Mouse (Mus musculus): ENCODE measurements at regions not wholly inside any gene's neighbourhood (a gene's known extent, or its start where the extent isn't known, plus 50 kb on each side); places are given as distances from the start of the nearest gene placed in this dataset.

- DNase-seq (ENCODE audit: low spot score) = no peak
These were observed 374.2 kb upstream of the Fam49b start for GRCm38 (mm10) chr15:64434502-64434901.

DNA sequence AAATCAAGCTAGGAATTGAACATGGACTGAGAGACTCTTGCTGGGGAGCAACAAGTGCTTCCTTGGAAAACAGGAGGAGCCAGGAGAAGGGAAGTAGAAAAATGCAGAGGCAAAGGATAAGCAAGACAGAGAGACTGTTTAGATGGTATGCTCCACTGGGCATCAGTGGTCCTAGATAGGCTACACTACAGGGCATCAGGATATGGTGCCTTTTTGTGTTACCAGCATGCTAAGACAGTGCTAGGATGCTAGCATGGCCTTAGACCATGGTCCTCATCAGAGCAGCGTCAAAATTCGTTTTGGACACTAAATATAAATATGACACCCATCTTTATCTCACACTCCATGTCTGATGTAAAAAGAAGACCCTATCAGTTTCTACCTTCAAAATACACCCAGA, 374.6 kb upstream of the Fam49b start:
- DNase-seq (ENCODE audit: low spot score) = no peak

DNA sequence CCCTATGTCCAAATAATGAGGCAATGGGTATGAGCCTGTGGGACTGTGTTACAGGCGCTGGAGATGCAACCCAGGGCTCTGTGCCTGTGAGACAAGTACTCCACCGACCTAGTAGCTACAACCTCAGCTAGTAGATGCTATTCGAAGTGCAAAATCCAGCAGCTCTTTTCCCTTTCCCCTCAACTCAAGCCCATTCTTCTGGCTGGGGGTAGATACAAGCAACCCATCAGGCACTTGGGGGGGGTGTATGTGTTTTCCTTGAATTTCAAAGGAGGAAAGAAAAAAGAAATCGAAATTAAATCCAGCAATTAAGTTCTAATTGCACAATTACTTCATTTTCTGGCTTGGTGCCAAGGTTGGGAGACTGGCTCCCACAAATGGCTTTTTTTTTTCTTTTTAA, 372.4 kb upstream of the Gm21798 start:
- no peak for DNase-seq (ENCODE audit: low spot score)

GRCm38 (mm10) chr15:64446411-64447072, 371.0 kb upstream of the Gm21798 start:
- DNase-seq (ENCODE audit: low spot score) = no peak

GRCm38 (mm10) chr15:64447239-64447952, 370.1 kb upstream of the Gm21798 start:
- no peak for DNase-seq (ENCODE audit: low spot score)

GRCm38 (mm10) chr15:64448581-64449140, 368.8 kb upstream of the Gm21798 start:
- DNase-seq (ENCODE audit: low spot score) = no peak

GRCm38 (mm10) chr15:64470743-64471142, 346.8 kb upstream of the Gm21798 start:
- DNase-seq (ENCODE audit: low spot score) = no peak

- no peak for DNase-seq (ENCODE audit: low spot score)
These were observed 345.9 kb upstream of the Gm21798 start for GRCm38 (mm10) chr15:64471597-64471996.

DNA sequence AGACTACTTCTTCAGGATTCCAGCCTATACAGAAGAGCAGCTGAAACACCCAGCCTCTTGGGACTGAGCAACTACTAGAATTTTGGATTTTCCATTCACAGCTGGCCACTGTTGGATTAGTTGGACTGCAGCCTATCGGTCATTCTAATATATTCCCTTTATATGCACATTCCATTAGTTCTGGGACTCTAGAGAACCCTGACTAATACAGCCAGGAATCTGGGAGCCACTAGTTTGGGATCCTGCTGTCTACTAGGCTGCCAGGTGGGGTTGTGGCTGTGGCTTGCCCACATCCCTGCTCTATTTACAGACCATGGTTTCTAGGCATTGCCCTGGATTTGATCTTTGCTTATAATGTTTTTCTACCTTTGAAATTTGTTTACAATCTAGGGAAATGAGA, 343.3 kb upstream of the Gm21798 start:
- DNase-seq (ENCODE audit: low spot score) = no peak

- no peak for DNase-seq (ENCODE audit: low spot score)
These were observed 340.4 kb upstream of the Gm21798 start for GRCm38 (mm10) chr15:64477131-64477530.

DNA sequence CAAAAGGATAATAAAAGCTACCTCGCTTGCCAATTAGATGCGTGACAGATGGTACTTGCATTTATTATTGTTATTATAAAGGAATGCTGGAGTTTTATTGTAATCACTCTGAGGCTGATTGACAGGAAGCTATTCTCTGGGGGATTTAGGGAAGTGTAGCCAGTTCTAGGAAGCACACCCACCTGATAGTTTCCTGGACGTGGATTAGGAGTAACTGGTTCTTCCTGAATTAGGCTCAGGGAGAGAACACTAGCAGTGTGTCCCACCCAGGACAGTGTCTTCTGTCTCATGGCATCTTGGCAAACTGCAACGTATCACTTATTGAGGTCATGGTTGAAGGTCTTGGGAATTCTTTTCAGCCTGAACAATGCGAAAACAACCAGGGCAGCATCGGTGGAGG, 336.9 kb upstream of the Gm21798 start:
- DNase-seq (ENCODE audit: low spot score) = no peak

- DNase-seq (ENCODE audit: low spot score) = no peak
These were observed 336.3 kb upstream of the Gm21798 start for GRCm38 (mm10) chr15:64481226-64481625.

DNA sequence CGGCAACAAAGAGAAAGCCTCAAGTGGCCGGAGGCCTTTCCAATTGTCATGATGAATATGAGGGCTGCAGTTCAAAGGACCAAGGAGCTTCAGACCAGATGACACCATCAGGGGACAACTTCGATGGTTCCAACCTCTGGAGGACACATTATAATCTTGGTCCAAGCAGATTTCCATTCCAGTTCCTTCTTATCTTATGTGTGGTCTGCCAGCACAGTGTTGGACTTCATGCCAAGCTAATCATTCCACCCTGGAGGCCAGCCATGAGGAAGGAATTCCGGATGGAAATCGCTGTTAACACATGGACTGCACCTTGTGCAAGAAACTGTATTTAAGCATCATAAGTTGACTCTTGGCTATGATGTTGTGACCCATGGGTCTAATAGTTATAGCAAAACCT, 334.5 kb upstream of the Gm21798 start:
- DNase-seq (ENCODE audit: low spot score) = no peak

DNA sequence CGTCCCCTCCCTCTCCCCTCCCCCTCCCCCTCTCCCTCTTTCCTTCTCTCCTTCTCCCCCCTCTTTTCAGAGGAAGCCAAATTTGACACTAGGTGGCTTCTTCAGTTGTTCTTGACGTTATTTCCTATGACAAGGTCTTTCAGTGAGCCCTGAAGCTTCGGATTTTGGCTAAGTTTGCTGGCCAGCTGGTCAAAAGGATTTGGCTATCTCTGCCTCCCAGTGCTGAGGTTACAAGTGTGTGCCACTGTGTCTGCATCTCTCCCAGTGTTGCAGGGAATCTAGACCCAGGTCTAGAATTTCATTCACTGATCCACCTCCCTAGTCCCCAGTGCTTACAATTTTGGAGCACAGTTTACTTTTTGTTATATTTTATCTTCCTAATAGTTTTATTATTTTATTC, 329.7 kb upstream of the Gm21798 start:
- no peak for DNase-seq (ENCODE audit: low spot score)

- no peak for DNase-seq (ENCODE audit: low spot score)
These were observed 316.7 kb upstream of the Gm21798 start for GRCm38 (mm10) chr15:64500783-64501182.

DNA sequence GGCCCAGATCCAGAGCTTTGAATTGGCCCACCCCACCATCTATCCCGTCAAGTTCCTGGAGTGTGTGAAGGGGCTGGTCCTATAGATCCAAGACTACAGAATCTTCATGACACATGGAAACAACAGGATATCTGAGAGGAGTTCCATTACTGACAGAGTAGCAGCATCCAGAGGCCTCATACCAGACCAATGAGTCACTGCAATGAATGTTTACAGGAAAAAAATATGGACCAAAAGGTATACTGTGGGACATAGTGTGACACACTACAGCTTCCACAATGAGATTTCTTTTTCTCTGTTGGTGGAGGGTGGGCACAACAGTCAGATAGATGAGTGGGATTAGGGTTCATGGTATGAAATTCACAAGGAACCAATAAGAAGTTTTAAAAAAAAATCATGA, 316.0 kb upstream of the Gm21798 start:
- no peak for DNase-seq (ENCODE audit: low spot score)

DNA sequence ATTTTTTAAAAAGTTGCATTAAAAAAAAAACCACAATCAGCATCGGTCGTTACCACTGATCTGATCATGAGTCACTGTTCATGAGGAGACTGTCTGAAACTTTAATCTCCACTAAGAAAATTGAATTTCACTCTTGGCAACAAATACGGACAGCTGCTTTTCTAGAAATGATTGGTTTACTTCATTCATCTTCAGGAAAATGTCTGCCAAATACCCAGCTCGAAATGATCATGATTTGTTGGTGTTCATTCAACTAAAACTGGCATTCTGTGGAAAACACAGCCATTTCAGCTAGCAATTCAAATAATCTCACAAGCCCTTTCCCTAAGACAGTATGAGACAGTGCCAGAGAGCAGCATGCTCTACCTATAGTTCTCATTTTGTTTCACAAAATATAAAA, 312.7 kb upstream of the Gm21798 start:
- no peak for DNase-seq (ENCODE audit: low spot score)

GRCm38 (mm10) chr15:64510649-64511048, 306.8 kb upstream of the Gm21798 start:
- DNase-seq (ENCODE audit: low spot score) = no peak

GRCm38 (mm10) chr15:64511176-64511575, 306.3 kb upstream of the Gm21798 start:
- DNase-seq (ENCODE audit: low spot score) = no peak

DNA sequence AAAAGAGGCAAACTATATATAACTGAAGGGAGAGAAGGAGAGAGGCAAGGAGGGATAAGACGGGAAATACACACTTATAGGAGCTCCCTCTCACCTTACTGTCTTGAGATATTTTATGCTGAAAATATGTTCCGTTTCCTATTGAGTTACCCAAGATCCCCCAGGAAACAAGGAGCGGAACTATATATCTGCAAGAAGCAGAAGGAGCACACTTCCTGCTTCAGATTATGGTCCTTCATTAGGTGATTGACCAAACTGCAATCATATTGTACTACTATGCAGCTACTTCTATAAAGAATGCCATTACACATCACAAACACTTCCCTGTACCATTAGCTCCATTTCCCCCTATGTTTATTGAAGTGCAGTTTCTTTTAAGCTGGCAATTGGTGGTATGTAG, 304.9 kb upstream of the Gm21798 start:
- no peak for DNase-seq (ENCODE audit: low spot score)

DNA sequence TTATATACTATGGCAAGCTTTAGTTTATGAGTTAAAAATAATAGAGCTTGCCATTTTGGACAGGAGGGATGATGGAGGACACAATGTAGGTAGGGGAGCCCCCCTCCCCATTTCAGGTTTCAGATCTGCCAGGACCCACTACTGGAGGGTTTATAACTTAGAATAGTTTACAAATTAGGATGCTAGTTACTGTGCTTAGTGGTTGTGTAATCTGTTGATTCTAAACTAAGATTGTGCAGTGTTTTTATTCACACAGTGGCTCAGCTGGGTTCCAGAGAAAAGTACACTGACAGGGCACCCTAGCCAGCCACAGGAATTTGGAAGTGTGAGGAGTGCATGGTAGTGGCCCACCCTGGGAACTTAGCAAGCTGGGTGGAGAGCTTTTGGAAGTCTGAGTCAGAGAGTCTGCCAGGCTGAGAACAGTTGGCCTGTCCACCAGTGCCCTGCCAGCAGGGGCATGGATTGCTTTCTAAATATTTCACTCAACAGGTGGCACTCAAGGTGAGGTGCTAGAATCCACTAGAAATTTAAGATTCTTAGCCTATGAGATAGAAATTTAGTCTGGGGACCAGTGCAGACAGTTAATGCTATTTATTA, 303.9 kb upstream of the Gm21798 start:
- no peak for DNase-seq (ENCODE audit: low spot score)

- no peak for DNase-seq (ENCODE audit: low spot score)
These were observed 302.3 kb upstream of the Gm21798 start for GRCm38 (mm10) chr15:64515179-64515578.

DNA sequence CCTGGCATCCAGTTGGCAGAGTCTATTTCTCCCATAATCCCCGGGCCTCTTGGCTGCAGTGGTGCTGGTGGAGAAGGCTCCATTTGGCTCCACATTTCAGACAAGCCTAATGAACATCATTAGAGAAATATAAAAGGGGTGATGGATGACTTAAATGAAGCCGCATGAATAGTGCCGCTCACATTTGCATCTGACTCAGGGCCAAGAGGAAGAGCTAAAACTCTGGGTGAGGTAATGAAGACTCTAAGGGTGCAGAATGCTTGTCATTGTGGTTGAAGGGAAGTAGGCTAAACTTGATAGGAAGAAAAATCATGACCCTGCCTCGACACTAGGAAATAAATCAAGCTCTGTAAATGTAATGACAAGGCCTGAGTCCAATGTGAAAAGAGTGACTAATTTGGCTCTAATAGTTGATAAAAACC, 298.3 kb upstream of the Gm21798 start:
- DNase-seq (ENCODE audit: low spot score) = no peak

Data from c-Kit-positive CD71-positive TER-119-positive erythroid progenitor cells, embryonic 14.5 days (primary cell).